Mouse (Mus musculus) liver, embryonic 16.5 days (tissue): ENCODE data around the gene Tmem131. TPM values are rescaled to one million over a fixed set of nuclear protein-coding genes. Genes with fewer than 3 reads are reported as not detected.

ENCODE experiments used
- ATAC-seq: fragments of 200-750 bp; cut with Nextera tagmentation; 2 replicates; pipeline ENCODE4 v1.8.0; 2017; ENCODE audit warnings: low read depth, mild to moderate bottlenecking, moderate number of reproducible peaks, moderate library complexity
- H3K27ac ChIP-seq: fragments of 300-500 bp; sonication (generic); 2 replicates; pipeline ENCODE4 v1.5.1; 2014; ENCODE audit warnings: mild to moderate bottlenecking, low read length
- H3K27me3 ChIP-seq: fragments of 300-500 bp; sonication (generic); 2 replicates; pipeline ENCODE4 v1.6.1; 2014; ENCODE audit warnings: low read depth, low read length, mixed read lengths; ENCODE audit not compliant: control insufficient read depth, insufficient read depth
- H3K36me3 ChIP-seq: fragments of 300-500 bp; sonication (generic); 2 replicates; pipeline ENCODE4 v1.6.1; 2014; ENCODE audit warnings: mild to moderate bottlenecking; ENCODE audit not compliant: control insufficient read depth, insufficient read depth
- H3K4me1 ChIP-seq: fragments of 300-500 bp; sonication (generic); 2 replicates; pipeline ENCODE4 v1.6.1; 2014; ENCODE audit warnings: low read depth, low read length, mixed read lengths; ENCODE audit not compliant: control insufficient read depth
- H3K4me2 ChIP-seq: fragments of 300-500 bp; sonication (generic); 2 replicates; pipeline ENCODE4 v1.6.1; 2014; ENCODE audit warnings: low read depth, low read length, mixed read lengths
- H3K4me3 ChIP-seq: fragments of 300-500 bp; sonication (generic); 2 replicates; pipeline ENCODE4 v1.5.1; 2014; ENCODE audit warnings: low read depth, mild to moderate bottlenecking, low read length
- H3K9ac ChIP-seq: fragments of 300-500 bp; sonication (generic); 2 replicates; pipeline ENCODE4 v1.6.1; 2014; ENCODE audit warnings: low read depth, low read length
- H3K9me3 ChIP-seq: fragments of 300-500 bp; sonication (generic); replicated peaks from 2 replicates; pipeline ENCODE4 v1.6.1; 2016; ENCODE audit warnings: low read length; ENCODE audit not compliant: control insufficient read depth
- WGBS: fragments of 180-500 bp; shearing (Covaris S2); extraction: QIAGEN DNeasy Blood & Tissue Kit; methylation state at CpG from one replicate; pipeline ENCODE4 v1.1.7; 2014; ENCODE audit not compliant: insufficient replicate concordance; 5-methylcytosine and 5-hydroxymethylcytosine counted together
- polyA plus RNA-seq: library from polyadenylated mRNA; unstranded; fragments of >200 nt; fragmentation: Nextera tagmentation; extraction: Ambion mirVana; gene quantifications from 2 replicates; pipeline ENCODE4 v1.2.1, GENCODE M21; 2015

Tmem131 gene
- polyA plus RNA-seq, 1 experiment from 2014 or later = 8.8 TPM

DNA sequence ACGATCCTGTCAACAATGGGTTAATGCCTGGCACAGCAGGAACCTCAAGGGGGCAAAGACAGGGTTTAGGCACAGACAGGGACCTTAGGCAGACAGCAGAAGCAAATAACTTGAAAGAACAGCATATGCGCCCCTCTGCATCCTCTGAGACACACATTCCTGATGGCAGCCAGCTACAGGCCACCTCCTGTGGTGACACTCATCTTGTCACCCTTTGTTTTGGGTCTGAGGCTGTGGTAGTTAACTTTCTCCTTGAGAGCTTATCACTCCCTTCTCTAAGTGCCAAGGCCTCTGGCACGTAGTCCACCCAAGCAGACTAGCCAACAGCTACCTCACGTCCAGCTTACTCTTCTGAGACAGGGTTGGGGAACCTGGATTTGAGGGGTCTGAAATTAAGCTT, 197.8 kb downstream of the Tmem131 start:
- Histone ChIP-seq H3K36me3 (no peaks in the 10 kb centered on the region), H3K4me2 (no peak overlapping the region), H3K4me1 (no peaks in the 10 kb centered on the region), H3K9me3 (no peaks in the 10 kb centered on the region), H3K9ac (no peak overlapping the region), H3K27me3 (peaks cover 2% of the 10 kb centered on the region; the same call in 1 of the 2 replicates), H3K27ac (no peak overlapping the region), H3K4me3 (no peak overlapping the region)
- ATAC-seq = no peak
- 52% methylated on average over 4 of the region's 4 CpGs for WGBS

GRCm38 (mm10) chr1:36744268-36744944, 199.1 kb downstream of the Tmem131 start:
- 0 out of 2 replicates have a peak overlapping the region, but pooled peaks have one; percentile 8 for H3K4me2 ChIP-seq
- 24% methylated on average over 17 of the region's 17 CpGs for WGBS
- ATAC-seq = no peak

GRCm38 (mm10) chr1:36743046-36743445, 200.4 kb downstream of the Tmem131 start:
- no peak overlapping the region for H3K4me2 ChIP-seq
- ATAC-seq = no peak
- H3K36me3 ChIP-seq = no peaks in the 10 kb centered on the region
- H3K9ac ChIP-seq = no peak overlapping the region
- no peaks in the 10 kb centered on the region for H3K4me1 ChIP-seq
- no peak overlapping the region for H3K27ac ChIP-seq
- peaks cover 2% of the 10 kb centered on the region for H3K27me3 ChIP-seq
- H3K9me3 ChIP-seq = no peaks in the 10 kb centered on the region
- no peak overlapping the region for H3K4me3 ChIP-seq
- WGBS = 47% methylated on average over 9 of the region's 9 CpGs

More at GRCm38 (mm10) chr1:36744268-36744944, 199.1 kb downstream of the Tmem131 start:
- H3K4me3 ChIP-seq = no peak overlapping the region
- H3K9me3 ChIP-seq = no peaks in the 10 kb centered on the region
- H3K9ac ChIP-seq = no peak overlapping the region
- H3K27ac ChIP-seq = no peak overlapping the region
- no peaks in the 10 kb centered on the region for H3K36me3 ChIP-seq
- H3K4me1 ChIP-seq = no peaks in the 10 kb centered on the region
- H3K27me3 ChIP-seq = peaks cover 2% of the 10 kb centered on the region; the same call in 1 of the 2 replicates

Other genes starting within 250 kb of the Tmem131 start
- gene 4933424G06Rik, start 233.5 kb downstream of the Tmem131 start, polyA plus RNA-seq = not detected in 2 replicates
- gene Actr1b, start 229.2 kb downstream of the Tmem131 start, polyA plus RNA-seq = 25.4 and 26.0 TPM in 2 replicates
- 0.19 TPM in 2 replicates for gene Zap70, start 181.9 kb downstream of the Tmem131 start, polyA plus RNA-seq
- 0.17 TPM in 1 of 2 replicates, not detected in the other for gene Vwa3b, start 82.9 kb upstream of the Tmem131 start, polyA plus RNA-seq